Mouse (Mus musculus) embryonic facial prominence, embryonic 15.5 days (tissue): Measurements from ENCODE around the gene Brd4. TPM values are rescaled to one million over a fixed set of nuclear protein-coding genes. Genes with fewer than 3 reads are reported as not detected.
A peak's percentile ranks its signal among the peaks of the same experiment; 100 is the strongest.

Source experiments
- ATAC-seq: fragments of 200-750 bp; cut with Nextera tagmentation; 2 replicates; pipeline ENCODE4 v1.8.0; 2017; ENCODE audit warnings: low read depth, moderate TSS enrichment; ENCODE audit not compliant: insufficient number of reproducible peaks, low FRiP score, low TSS enrichment
- H3K27ac ChIP-seq: fragments of 300-500 bp; sonication (generic); replicated peaks from 2 replicates; pipeline ENCODE4 v1.5.1; 2015; ENCODE audit warnings: mild to moderate bottlenecking, inconsistent platforms
- H3K27me3 ChIP-seq: fragments of 300-500 bp; sonication (generic); 2 replicates; pipeline ENCODE4 v1.6.1; 2015; ENCODE audit warnings: inconsistent platforms
- H3K36me3 ChIP-seq: fragments of 300-500 bp; sonication (generic); 2 replicates; pipeline ENCODE4 v1.6.1; 2015; ENCODE audit warnings: mild to moderate bottlenecking, inconsistent platforms
- H3K4me1 ChIP-seq: fragments of 300-500 bp; sonication (generic); 2 replicates; pipeline ENCODE4 v1.6.1; 2015; ENCODE audit warnings: inconsistent platforms
- H3K4me2 ChIP-seq: fragments of 300-500 bp; sonication (generic); replicated peaks from 2 replicates; pipeline ENCODE4 v1.6.1; 2015; ENCODE audit warnings: mild to moderate bottlenecking, inconsistent platforms
- H3K4me3 ChIP-seq: fragments of 300-500 bp; sonication (generic); replicated peaks from 2 replicates; pipeline ENCODE4 v1.5.1; 2015; ENCODE audit warnings: mild to moderate bottlenecking, inconsistent platforms
- H3K9ac ChIP-seq: fragments of 300-500 bp; sonication (generic); 2 replicates; pipeline ENCODE4 v1.6.1; 2015; ENCODE audit warnings: inconsistent platforms
- H3K9me3 ChIP-seq: fragments of 300-500 bp; sonication (generic); replicated peaks from 2 replicates; pipeline ENCODE4 v1.6.1; 2016; ENCODE audit warnings: inconsistent platforms
- WGBS: fragments of 180-500 bp; shearing (Covaris S2); methylation state at CpG from one replicate; pipeline ENCODE4 v1.1.7; 2015; 5-methylcytosine and 5-hydroxymethylcytosine counted together
- polyA plus RNA-seq: library from polyadenylated mRNA; unstranded; fragments of >200 nt; fragmentation: Nextera tagmentation; extraction: Ambion mirVana; gene quantifications from 2 replicates; pipeline ENCODE4 v1.2.1, GENCODE M21; 2015

The Brd4 gene
- 92.0 and 113 TPM in 2 replicates for polyA plus RNA-seq

DNA sequence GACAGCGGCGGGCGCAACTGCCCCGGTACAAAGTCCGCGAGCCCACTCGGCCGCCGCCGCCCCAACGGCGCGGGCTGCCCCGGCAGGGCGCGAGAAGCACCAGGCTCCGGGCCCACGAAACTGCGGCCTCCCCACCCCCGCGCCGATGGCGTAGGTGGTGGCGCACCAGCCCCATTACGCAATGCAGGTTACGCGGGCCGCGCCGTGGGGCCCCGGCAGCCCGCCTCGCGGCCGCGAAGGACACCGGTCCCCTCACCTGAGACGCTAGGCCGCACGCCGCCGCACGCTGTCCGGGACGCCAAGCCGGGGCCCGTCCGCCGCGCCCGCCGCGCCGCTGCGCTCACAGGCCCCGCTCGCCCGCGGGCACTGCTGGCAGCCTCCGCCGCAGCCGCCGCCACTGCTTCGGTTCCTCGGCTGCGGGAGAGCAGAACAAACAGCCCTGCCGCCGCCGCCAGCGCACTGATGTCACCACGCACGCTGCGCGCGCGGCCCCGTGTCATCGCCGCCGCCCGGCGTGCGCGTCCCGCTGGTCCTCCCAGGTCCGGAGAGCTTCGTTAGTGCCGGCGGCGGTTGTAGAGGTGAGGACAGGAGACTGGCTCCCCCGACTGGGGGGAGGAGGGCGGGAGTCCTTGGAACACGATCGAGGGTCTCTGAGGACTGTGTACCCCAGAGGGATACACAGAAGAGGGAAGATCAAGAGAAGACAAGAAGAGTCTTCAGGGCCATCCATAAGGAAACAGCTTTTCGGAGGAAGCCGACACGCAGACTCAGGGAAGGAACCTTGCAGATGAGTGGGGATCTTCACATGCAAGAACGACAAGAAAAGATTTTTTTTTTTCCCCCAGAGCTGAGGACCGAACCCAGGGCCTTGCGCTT is at the start of gene Brd4:
TSS of gene Brd4 (minus strand) at position 461 of the 876 bp plus-strand sequence.
- peak within 1 kb of the TSS; percentile 98 for H3K4me3 ChIP-seq
- H3K36me3 ChIP-seq, result no peaks in the 10 kb centered on the region
- peak; percentile 91 for ATAC-seq
- peak within 1 kb of the TSS; percentile 70 for H3K4me2 ChIP-seq
- under 1% methylated on average over 58 of the region's 100 CpGs for WGBS
- H3K4me1 ChIP-seq, result peaks cover 24% of the 10 kb centered on the region
- no peaks in the 10 kb centered on the region for H3K27me3 ChIP-seq
- peak within 1 kb of the TSS; percentile 99 for H3K27ac ChIP-seq
- peak within 1 kb of the TSS; percentile 97 for H3K9ac ChIP-seq
- H3K9me3 ChIP-seq, result no peaks in the 10 kb centered on the region

DNA sequence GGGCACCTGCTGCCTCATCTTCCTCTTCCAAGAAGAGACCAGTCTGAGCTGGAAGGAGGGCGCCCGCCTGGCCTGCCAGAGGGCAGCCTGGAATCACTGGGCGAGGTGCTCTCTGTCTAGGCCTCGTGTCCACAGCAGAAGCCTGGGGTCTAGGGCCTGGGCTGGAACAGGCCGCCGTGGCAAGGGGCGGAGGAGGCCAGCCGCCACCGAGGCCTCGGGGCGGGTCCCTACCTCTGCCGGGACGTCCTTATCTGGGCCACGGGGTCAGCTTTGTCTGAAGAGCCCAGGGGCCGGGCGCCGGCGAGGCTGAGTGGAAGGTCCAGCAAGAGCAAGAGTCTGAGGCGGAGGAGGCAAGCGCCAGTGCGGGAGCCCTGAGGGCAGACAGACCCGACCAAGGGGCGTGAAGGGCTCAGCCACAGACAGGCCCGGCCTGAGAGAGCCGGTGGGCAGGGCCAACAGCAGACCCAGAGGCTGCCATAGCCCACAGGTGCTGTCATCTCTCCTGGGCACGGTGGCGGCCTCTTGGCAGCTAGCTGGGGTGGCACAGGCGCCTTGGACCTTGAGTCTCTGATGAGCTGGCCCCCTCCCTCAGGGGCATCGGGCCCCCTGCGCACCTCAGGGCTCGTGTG is 49.3 kb upstream of the Brd4 start:
- no peaks in the 10 kb centered on the region for H3K4me1 ChIP-seq

DNA sequence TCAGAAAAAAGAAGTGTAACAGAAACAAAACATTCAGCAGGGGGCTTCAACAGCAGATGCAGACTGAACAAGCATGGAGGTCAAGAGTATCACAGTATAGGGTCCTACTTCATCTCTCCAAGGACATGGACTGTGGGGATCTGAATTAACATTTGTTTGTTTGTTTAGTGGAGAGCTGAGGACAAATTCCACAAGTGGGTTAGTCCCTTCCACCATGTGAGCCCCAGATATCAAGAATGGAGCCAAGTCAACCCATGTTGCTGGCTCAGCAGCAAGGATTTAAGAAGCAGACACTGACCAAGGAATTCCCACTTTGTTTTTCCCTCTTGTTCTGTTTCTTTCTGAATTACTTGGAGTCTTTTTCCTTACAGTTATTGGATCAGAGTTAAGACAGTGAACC is 43.0 kb upstream of the Brd4 start:
- Histone ChIP-seq H3K9ac (no peak overlapping the region), H3K4me3 (no peak overlapping the region), H3K4me2 (no peak overlapping the region), H3K9me3 (no peaks in the 10 kb centered on the region), H3K36me3 (peaks cover 45% of the 10 kb centered on the region), H3K27me3 (no peaks in the 10 kb centered on the region), H3K4me1 (no peaks in the 10 kb centered on the region), H3K27ac (no peak overlapping the region)
- ATAC-seq, result no peak

More for the DNA sequence above, 49.3 kb upstream of the Brd4 start:
- no peak overlapping the region for H3K9ac ChIP-seq
- no peak overlapping the region for H3K4me2 ChIP-seq
- no peaks in the 10 kb centered on the region for H3K27me3 ChIP-seq
- no peak overlapping the region for H3K27ac ChIP-seq
- WGBS, result 85% methylated on average over 31 of the region's 31 CpGs
- ATAC-seq, result peak; percentile 59; the same call in 1 of the 2 replicates
- H3K36me3 ChIP-seq, result peaks cover 84% of the 10 kb centered on the region
- no peak overlapping the region for H3K4me3 ChIP-seq
- no peaks in the 10 kb centered on the region for H3K9me3 ChIP-seq

DNA sequence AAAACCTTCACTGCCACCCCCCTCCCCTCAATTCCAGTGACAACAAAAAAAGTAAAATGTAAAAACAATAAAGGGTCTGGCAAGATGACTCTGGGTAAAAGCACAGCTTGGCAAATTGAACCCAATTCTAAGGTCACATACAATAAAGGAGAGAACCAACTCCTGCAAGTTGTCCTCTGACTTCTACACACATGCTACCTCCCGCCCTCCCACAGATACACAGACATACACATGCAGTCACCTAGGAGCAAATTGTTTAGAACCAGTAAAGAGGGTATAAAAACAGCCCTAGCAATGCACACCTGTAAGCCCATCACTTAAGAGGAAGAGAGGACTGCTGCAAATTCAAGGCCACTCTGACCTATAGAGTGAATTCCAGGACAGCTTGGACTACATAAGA is 38.3 kb upstream of the Brd4 start:
- H3K27me3 ChIP-seq, result no peaks in the 10 kb centered on the region
- H3K4me3 ChIP-seq, result no peak overlapping the region
- H3K9ac ChIP-seq, result no peak overlapping the region
- ATAC-seq, result no peak
- H3K27ac ChIP-seq, result no peak overlapping the region
- 91% methylated on average over 1 of the region's 1 CpGs for WGBS
- H3K4me1 ChIP-seq, result peaks cover 18% of the 10 kb centered on the region
- no peaks in the 10 kb centered on the region for H3K9me3 ChIP-seq
- H3K4me2 ChIP-seq, result no peak overlapping the region
- peaks cover 19% of the 10 kb centered on the region for H3K36me3 ChIP-seq

DNA sequence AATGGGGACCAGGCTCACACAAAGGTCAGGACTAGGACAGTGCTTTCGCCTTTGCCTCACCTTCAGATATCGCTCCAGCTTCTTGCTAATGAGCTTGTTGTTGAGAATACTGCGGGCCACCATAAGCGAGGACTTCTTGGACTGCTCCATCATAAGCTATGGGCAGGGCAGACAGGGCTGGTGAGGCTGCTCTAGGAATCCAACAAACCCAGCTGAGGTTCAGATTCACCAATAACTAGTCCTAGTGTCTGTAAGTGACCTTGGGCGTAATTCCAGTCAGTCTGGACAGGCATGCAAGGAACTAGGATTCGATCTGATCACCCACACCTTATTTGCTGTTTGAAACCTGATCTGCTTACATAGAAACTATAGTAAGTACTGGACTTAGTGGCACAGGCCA is 37.3 kb upstream of the Brd4 start:
- Histone ChIP-seq H3K27me3 (no peaks in the 10 kb centered on the region), H3K36me3 (peaks cover 29% of the 10 kb centered on the region), H3K4me1 (peaks cover 18% of the 10 kb centered on the region), H3K4me2 (peak overlapping the region; percentile 49), H3K4me3 (peak overlapping the region; percentile 90), H3K27ac (peak overlapping the region; percentile 98), H3K9ac (peak overlapping the region; percentile 58), H3K9me3 (no peaks in the 10 kb centered on the region)
- WGBS, result 16% methylated on average over 6 of the region's 6 CpGs
- no peak for ATAC-seq

DNA sequence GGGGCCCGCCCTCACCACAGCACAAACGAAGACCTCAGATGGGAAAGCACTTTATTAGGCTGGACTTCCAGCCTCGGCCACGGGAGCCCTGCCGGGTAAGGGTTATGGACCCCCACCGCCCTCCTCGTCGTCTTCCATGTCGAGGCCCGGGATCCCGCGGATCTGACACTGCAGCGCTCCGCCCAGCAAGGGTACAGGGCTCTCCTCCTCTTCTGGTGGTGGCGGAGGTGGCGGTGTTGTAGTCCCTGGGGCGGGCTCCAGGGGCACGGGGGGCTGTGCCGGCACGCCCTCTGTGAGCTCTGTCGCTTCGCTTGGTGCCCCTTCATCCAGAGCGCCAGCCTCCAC is 36.8 kb upstream of the Brd4 start:
- peak overlapping the region; percentile 49 for H3K4me2 ChIP-seq

DNA sequence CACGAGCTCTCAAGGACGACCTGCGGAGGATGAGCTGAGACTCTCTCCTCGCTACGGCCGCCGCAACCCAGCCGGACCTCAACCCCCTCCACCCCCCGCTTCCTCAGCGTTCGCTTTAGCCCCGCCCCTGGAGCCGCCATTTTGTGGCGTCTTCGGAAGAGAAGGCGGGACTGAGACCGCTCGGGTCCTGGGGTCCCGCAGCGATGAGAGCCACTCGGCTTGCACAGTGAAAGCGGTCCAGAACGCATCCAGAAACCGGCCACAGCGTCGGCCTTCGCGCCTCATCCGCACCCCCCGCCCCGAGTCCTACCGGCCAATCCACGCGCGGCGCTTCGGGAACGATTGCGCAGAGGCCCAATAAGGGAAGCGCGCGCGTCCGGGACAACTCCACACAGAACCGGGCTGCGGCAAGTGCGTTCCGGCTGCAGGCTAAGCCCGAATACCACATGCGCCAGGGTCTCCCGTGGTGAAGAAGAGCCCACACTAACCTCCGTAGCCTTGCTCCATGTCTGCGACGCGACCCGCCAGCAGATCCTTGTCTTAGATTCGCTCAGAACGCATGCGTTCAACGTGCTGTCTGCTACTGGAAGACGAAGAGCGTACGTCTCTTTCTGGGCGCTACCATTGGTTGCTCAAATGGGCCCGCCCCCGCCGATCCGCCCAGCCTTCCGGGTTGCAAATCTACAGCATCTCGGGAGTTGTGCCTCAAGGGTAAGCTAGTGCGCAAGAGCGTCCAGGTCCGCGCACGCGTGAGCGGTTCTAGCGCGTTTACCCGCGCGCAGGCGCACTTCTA is 36.3 kb upstream of the Brd4 start, which contains the start of gene Akap8:
TSS of gene Akap8 (minus strand) at position 642 of the 793 bp plus-strand sequence.
- Histone ChIP-seq H3K4me1 (peaks cover 18% of the 10 kb centered on the region), H3K4me2 (peak within 1 kb of the TSS; percentile 73), H3K9ac (peak within 1 kb of the TSS; percentile 85), H3K9me3 (no peaks in the 10 kb centered on the region), H3K27ac (peak within 1 kb of the TSS; percentile 98), H3K27me3 (no peaks in the 10 kb centered on the region), H3K4me3 (peak within 1 kb of the TSS; percentile 90), H3K36me3 (peaks cover 35% of the 10 kb centered on the region)
- under 1% methylated on average over 83 of the region's 83 CpGs for WGBS
- ATAC-seq, result peak; percentile 99

More for the DNA sequence above, 36.8 kb upstream of the Brd4 start:
- H3K9me3 ChIP-seq, result no peaks in the 10 kb centered on the region
- H3K9ac ChIP-seq, result peak overlapping the region; percentile 58
- H3K4me1 ChIP-seq, result peaks cover 18% of the 10 kb centered on the region
- ATAC-seq, result peak; percentile 59
- no peaks in the 10 kb centered on the region for H3K27me3 ChIP-seq
- 1% methylated on average over 23 of the region's 23 CpGs for WGBS
- H3K36me3 ChIP-seq, result peaks cover 34% of the 10 kb centered on the region
- peak overlapping the region; percentile 90 for H3K4me3 ChIP-seq
- peak overlapping the region; percentile 98 for H3K27ac ChIP-seq

DNA sequence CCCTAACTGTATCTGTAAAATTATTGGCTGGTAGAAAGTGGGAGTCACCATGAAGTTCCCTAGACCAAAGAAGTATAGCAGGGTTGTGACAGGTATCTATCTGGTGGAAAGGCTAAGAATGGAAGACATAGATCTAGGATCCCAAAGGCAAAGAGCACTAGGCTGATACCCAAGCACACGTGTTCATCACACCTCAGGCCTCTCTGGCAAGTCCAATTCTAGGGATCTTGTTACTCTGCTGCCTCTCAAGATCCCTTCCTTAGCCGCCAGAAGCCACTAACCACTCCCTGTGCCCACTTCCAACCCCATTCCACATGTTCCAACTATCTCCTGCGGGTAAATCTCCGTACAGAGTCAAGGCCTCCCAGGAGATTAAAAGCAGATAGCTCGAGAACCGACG is 35.4 kb upstream of the Brd4 start:
- no peak for ATAC-seq
- under 1% methylated on average over 7 of the region's 7 CpGs for WGBS
- Histone ChIP-seq H3K9ac (peak overlapping the region; percentile 85), H3K4me2 (peak overlapping the region; percentile 73), H3K27me3 (no peaks in the 10 kb centered on the region), H3K27ac (peak overlapping the region; percentile 98), H3K4me1 (peaks cover 18% of the 10 kb centered on the region), H3K4me3 (peak overlapping the region; percentile 90), H3K36me3 (peaks cover 42% of the 10 kb centered on the region), H3K9me3 (no peaks in the 10 kb centered on the region)

DNA sequence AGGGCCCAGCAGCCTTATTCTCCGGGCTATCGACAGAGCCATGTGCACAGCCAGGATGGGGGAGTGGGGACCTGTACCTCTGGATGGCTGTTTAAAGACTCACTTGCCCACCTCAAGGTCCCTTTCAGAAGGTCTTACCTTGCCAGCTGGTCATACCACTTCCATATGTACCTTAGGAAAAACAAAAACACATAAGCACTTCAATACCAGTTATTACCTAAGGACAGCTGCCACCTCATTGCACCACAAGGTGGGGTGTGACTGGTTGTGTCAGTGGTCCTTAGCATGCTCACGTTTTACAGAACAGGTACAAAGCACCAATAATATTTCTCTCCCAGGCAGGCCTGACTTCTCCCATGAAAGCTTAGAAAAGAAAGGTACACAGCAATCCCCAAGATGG is 33.2 kb upstream of the Brd4 start:
- Histone ChIP-seq H3K9ac (no peak overlapping the region), H3K36me3 (peaks cover 51% of the 10 kb centered on the region), H3K27ac (no peak overlapping the region), H3K4me3 (no peak overlapping the region), H3K27me3 (no peaks in the 10 kb centered on the region), H3K4me1 (peaks cover 18% of the 10 kb centered on the region), H3K9me3 (no peaks in the 10 kb centered on the region), H3K4me2 (no peak overlapping the region)
- no peak for ATAC-seq
- WGBS, result 75% methylated on average over 3 of the region's 3 CpGs

DNA sequence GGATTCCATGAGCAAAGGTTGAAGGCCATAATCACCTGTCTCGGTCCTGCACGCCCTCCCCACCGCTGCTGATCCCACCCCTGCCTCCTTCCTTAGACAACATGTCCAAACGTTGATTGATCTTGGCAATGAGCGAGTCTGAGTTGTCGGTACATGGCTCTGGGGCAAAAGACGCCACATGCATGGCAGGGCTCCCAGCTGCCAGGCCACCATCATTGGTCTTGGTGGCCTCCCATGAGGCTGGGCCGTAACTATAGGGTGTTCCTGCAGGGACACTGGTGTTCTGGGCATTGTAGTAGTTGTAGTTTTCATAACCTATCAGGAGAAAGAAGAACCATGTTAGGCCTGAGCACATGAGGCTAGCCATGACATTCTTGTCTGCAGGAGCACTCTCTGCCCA is 32.5 kb upstream of the Brd4 start:
- Histone ChIP-seq H3K36me3 (peaks cover 58% of the 10 kb centered on the region), H3K4me1 (peaks cover 15% of the 10 kb centered on the region), H3K9ac (no peak overlapping the region), H3K27me3 (no peaks in the 10 kb centered on the region), H3K4me2 (no peak overlapping the region), H3K27ac (no peak overlapping the region), H3K9me3 (no peaks in the 10 kb centered on the region), H3K4me3 (no peak overlapping the region)
- ATAC-seq, result no peak
- WGBS, result 87% methylated on average over 8 of the region's 8 CpGs

DNA sequence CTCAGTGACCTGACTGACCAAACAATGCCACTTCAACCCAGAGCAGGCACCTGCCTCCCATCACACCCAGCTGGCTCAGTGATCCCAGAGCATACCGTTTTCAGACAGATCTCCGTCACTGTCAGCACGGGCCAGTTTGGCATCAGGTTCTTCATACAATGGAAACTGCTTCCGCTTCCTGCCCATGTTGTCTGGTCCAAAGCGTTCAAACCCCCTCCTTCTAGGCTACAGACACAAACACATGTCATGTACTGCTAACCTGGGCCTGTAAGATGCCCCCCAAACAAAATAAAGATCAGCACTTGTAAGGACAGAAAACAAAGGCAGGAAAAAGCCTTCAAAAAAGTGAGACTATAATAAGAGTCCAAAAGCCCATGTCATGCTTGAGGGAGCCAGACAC is 31.0 kb upstream of the Brd4 start:
- no peak overlapping the region for H3K9ac ChIP-seq
- no peak for ATAC-seq
- no peak overlapping the region for H3K4me3 ChIP-seq
- H3K9me3 ChIP-seq, result no peaks in the 10 kb centered on the region
- H3K4me1 ChIP-seq, result peaks cover 12% of the 10 kb centered on the region
- H3K4me2 ChIP-seq, result no peak overlapping the region
- no peak overlapping the region for H3K27ac ChIP-seq
- H3K36me3 ChIP-seq, result peaks cover 73% of the 10 kb centered on the region
- 94% methylated on average over 5 of the region's 5 CpGs for WGBS
- H3K27me3 ChIP-seq, result no peaks in the 10 kb centered on the region
